Mouse (Mus musculus): ENCODE data around the gene Gm43064. TPM values are rescaled to one million over a fixed set of nuclear protein-coding genes. Genes with fewer than 3 reads are reported as not detected.

The Gm43064 gene
- polyA plus RNA-seq, 1 experiment from 2014 or later = 0.27 TPM

DNA sequence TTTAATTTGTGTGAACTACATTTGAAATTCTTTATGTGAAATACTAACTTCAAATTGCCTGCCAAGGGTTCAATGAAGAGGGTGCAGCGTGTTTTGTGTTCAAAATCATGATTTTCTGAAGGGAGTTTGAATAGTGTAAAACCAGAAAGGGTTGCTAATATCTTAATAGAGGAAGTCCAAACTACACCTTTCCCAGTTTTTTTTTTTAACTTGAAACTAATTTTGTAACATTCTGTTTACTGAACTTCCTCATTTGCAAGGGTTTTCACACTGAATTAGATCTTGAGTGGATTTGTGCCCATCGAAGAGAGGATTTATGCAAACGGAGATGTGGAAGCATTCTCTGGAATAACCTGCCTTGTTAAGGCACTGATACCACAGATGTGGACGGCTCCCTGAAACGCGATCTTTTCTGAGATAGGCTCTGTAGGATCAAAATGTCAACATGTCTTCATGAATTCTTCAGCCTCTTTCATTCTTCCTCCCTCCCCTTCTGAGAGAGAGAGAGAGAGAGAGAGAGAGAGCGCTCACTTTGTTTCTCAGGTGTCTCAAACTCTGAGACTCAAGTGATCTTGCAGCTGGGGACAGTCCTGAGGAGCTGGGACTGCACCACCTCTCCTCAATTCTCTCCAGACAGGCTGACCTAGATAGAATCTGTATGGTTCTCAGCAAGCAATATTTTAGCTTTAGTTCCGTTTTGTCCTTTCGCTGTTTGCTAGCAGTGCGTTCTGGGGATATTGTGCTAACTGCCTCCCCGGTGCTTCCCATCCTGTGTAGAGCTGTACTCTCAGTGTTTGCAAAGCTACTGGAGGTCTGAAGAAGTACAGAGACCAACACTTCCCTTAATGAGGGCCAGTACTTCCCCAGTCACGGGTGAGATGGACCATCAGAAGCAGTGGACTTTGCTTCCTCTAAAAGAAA, 49.8 kb downstream of the Gm43064 start, which contains the start of gene Ptpn22:
Ptpn22 (plus strand) TSS at position 915 of the 921 bp plus-strand sequence.
- Histone ChIP-seq H3K9ac (no peak within 1 kb of the TSS), H3K36me3 (no peaks in the 10 kb centered on the region), H3K27me3 (no peaks in the 10 kb centered on the region), H3K4me2 (no peak within 1 kb of the TSS), H3K4me1 (0 out of 2 replicates have a peak, but pooled peaks cover 6% of the 10 kb centered on the region), H3K27ac (no peak within 1 kb of the TSS), H3K9me3 (replicated peaks) (no peaks in the 10 kb centered on the region), H3K4me3 (replicated peaks) (no peak within 1 kb of the TSS)
- 68% methylated on average over 12 of the region's 12 CpGs for WGBS
- no peak for ATAC-seq (replicated peaks; ENCODE audit: low FRiP score)

DNA sequence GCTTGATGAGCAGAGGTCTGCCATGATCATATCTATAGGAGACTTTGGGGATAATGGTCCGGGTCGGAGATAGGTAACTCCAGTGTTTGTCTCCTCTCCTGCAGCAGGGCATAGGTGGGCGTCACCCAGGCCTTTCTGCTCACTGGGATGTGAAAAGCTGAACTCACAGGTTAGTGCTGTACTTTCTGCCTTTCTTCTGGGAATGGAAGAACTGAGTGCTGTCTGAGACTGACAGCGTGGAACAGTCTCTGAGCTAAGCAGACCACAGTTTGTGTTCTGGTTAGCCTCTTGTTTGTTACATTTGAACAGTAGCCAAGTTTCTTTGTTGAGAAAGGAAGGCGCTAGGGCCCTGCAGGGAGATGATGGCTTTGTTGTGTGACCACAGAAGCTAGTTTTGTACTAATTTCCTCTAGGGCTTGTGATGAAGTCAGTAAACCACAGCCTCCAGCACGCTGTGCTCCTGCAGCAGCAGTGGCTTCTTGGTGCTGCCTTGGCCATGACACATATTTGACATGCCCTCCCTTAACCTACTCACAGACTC, 50.5 kb downstream of the Gm43064 start:
- H3K9ac ChIP-seq = no peak overlapping the region
- H3K27me3 ChIP-seq = no peaks in the 10 kb centered on the region
- H3K4me1 ChIP-seq = 0 out of 2 replicates have a peak, but pooled peaks cover 6% of the 10 kb centered on the region
- 60% methylated on average over 6 of the region's 6 CpGs for WGBS
- ATAC-seq (replicated peaks; ENCODE audit: low FRiP score) = no peak
- no peaks in the 10 kb centered on the region for H3K36me3 ChIP-seq
- no peak overlapping the region for H3K4me3 ChIP-seq (replicated peaks)
- H3K9me3 ChIP-seq (replicated peaks) = no peaks in the 10 kb centered on the region
- no peak overlapping the region for H3K4me2 ChIP-seq
- no peak overlapping the region for H3K27ac ChIP-seq

- no peaks in the 10 kb centered on the region for H3K9me3 ChIP-seq (replicated peaks)
- WGBS = 68% methylated on average over 4 of the region's 4 CpGs
Measured at GRCm38 (mm10) chr3:103862721-103863220, 53.4 kb downstream of the Gm43064 start.

DNA sequence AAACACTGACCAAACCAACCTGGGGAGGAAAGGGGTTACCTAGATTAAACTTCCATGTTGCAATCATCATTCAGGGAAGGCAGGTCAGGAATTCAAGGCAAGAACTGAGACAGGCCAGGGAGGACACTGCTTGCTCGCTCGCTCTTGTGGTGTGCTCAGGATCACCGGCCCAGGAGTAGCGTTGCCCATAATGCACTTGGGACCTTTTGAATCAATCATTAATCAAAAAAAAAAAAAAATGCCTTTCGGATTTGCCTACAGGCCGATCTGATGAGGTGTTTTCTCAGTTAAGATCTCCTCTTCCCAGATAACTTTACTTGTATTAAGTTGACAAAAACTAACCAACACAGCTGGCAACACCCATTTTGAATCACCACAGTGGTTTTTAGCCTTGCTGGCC, 54.8 kb downstream of the Gm43064 start:
- Histone ChIP-seq H3K36me3 (no peaks in the 10 kb centered on the region), H3K9me3 (replicated peaks) (no peaks in the 10 kb centered on the region), H3K27ac (no peak overlapping the region), H3K9ac (no peak overlapping the region), H3K27me3 (no peaks in the 10 kb centered on the region), H3K4me2 (no peak overlapping the region), H3K4me1 (0 out of 2 replicates have a peak, but pooled peaks cover 6% of the 10 kb centered on the region), H3K4me3 (replicated peaks) (no peak overlapping the region)
- no peak for ATAC-seq (replicated peaks; ENCODE audit: low FRiP score)
- 67% methylated on average over 6 of the region's 6 CpGs for WGBS

More at GRCm38 (mm10) chr3:103862721-103863220, 53.4 kb downstream of the Gm43064 start:
- no peak overlapping the region for H3K4me3 ChIP-seq (replicated peaks)
- H3K9ac ChIP-seq = no peak overlapping the region
- no peaks in the 10 kb centered on the region for H3K27me3 ChIP-seq
- no peaks in the 10 kb centered on the region for H3K36me3 ChIP-seq
- H3K4me2 ChIP-seq = no peak overlapping the region
- H3K4me1 ChIP-seq = 0 out of 2 replicates have a peak, but pooled peaks cover 6% of the 10 kb centered on the region
- H3K27ac ChIP-seq = no peak overlapping the region
- ATAC-seq (replicated peaks; ENCODE audit: low FRiP score) = no peak

- Histone ChIP-seq H3K27ac (no peak overlapping the region), H3K4me2 (no peak overlapping the region), H3K9ac (no peak overlapping the region), H3K9me3 (replicated peaks) (no peaks in the 10 kb centered on the region), H3K4me1 (no peaks in the 10 kb centered on the region), H3K4me3 (replicated peaks) (no peak overlapping the region), H3K27me3 (no peaks in the 10 kb centered on the region), H3K36me3 (no peaks in the 10 kb centered on the region)
- ATAC-seq (replicated peaks; ENCODE audit: low FRiP score) = no peak
- WGBS = 91% methylated on average over 5 of the region's 5 CpGs
Measured at GRCm38 (mm10) chr3:103867424-103867971, 58.1 kb downstream of the Gm43064 start.

GRCm38 (mm10) chr3:103868008-103868407, 58.6 kb downstream of the Gm43064 start:
- ATAC-seq (replicated peaks; ENCODE audit: low FRiP score) = no peak

GRCm38 (mm10) chr3:103872663-103873098, 63.3 kb downstream of the Gm43064 start:
- Histone ChIP-seq H3K4me3 (replicated peaks) (no peak overlapping the region), H3K27me3 (no peaks in the 10 kb centered on the region), H3K4me1 (no peaks in the 10 kb centered on the region), H3K9ac (no peak overlapping the region), H3K9me3 (replicated peaks) (no peaks in the 10 kb centered on the region), H3K4me2 (no peak overlapping the region), H3K27ac (no peak overlapping the region), H3K36me3 (no peaks in the 10 kb centered on the region)
- WGBS = 44% methylated on average over 3 of the region's 3 CpGs
- ATAC-seq (replicated peaks; ENCODE audit: low FRiP score) = no peak

More at GRCm38 (mm10) chr3:103868008-103868407, 58.6 kb downstream of the Gm43064 start:
- 85% methylated on average over 4 of the region's 4 CpGs for WGBS
- Histone ChIP-seq H3K27ac (no peak overlapping the region), H3K27me3 (no peaks in the 10 kb centered on the region), H3K36me3 (no peaks in the 10 kb centered on the region), H3K4me2 (no peak overlapping the region), H3K4me3 (replicated peaks) (no peak overlapping the region), H3K4me1 (no peaks in the 10 kb centered on the region), H3K9ac (no peak overlapping the region), H3K9me3 (replicated peaks) (no peaks in the 10 kb centered on the region)

GRCm38 (mm10) chr3:103874329-103874728, 65.0 kb downstream of the Gm43064 start:
- H3K27ac ChIP-seq = no peak overlapping the region
- H3K36me3 ChIP-seq = no peaks in the 10 kb centered on the region
- H3K27me3 ChIP-seq = no peaks in the 10 kb centered on the region
- no peak overlapping the region for H3K9ac ChIP-seq
- H3K4me2 ChIP-seq = no peak overlapping the region
- WGBS = 71% methylated on average over 7 of the region's 7 CpGs
- no peaks in the 10 kb centered on the region for H3K4me1 ChIP-seq
- H3K9me3 ChIP-seq (replicated peaks) = no peaks in the 10 kb centered on the region
- no peak for ATAC-seq (replicated peaks; ENCODE audit: low FRiP score)
- H3K4me3 ChIP-seq (replicated peaks) = no peak overlapping the region

DNA sequence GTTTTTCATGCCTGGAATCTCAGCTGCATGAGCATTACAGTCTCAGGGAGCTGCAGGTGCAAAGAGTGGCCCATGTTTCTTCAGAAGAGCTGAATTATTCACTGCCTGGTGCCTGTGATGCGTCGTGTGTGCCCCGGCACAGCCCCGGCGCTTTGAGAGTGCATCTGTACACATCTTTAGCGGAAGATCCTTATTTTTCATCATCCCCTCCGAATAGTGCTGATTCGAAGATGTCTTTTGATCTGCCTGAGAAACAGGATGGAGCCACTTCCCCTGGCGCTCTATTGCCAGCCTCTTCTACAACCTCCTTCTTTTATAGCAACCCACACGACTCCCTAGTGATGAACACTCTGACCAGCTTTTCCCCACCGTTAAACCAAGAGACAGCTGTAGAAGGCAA, 76.6 kb downstream of the Gm43064 start:
- no peaks in the 10 kb centered on the region for H3K9me3 ChIP-seq (replicated peaks)

DNA sequence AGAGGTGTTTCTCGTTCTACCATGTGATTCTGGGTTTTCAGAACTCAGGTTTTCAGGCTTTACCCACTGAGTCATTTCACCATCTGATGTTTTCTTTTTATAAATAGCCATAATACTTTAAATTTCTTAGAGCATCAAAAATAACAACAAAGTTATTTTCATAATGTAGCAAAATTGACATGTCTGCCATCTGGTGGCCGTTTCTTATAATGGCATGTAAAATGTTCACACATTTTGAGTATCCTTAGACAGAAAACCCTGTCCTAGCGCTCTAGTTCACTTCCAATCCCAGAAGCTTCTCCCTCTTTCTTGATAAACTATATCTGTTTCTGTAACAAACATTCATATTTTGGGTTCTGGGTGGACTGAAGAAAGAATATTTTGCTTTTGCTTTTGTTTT, 78.2 kb downstream of the Gm43064 start:
- no peaks in the 10 kb centered on the region for H3K4me1 ChIP-seq
- no peak overlapping the region for H3K9ac ChIP-seq
- H3K9me3 ChIP-seq (replicated peaks) = no peaks in the 10 kb centered on the region
- WGBS = 15% methylated on average over 3 of the region's 3 CpGs
- H3K36me3 ChIP-seq = no peaks in the 10 kb centered on the region
- no peak overlapping the region for H3K4me2 ChIP-seq
- H3K27ac ChIP-seq = no peak overlapping the region
- no peak overlapping the region for H3K4me3 ChIP-seq (replicated peaks)
- no peak for ATAC-seq (replicated peaks; ENCODE audit: low FRiP score)
- no peaks in the 10 kb centered on the region for H3K27me3 ChIP-seq

More for the DNA sequence above, 76.6 kb downstream of the Gm43064 start:
- Histone ChIP-seq H3K27me3 (no peaks in the 10 kb centered on the region), H3K4me1 (no peaks in the 10 kb centered on the region), H3K27ac (no peak overlapping the region), H3K36me3 (no peaks in the 10 kb centered on the region), H3K4me2 (no peak overlapping the region), H3K9ac (no peak overlapping the region), H3K4me3 (replicated peaks) (no peak overlapping the region)
- ATAC-seq (replicated peaks; ENCODE audit: low FRiP score) = no peak
- 64% methylated on average over 11 of the region's 11 CpGs for WGBS
